Mouse (Mus musculus) gastrocnemius, postnatal 14 days (tissue): ENCODE results near the gene Tfam. TPM values are rescaled to one million over a fixed set of nuclear protein-coding genes. Genes with fewer than 3 reads are reported as not detected.

Source experiments
- DNase-seq: peaks from one replicate; pipeline ENCODE4 v3.0.0; 2021; ENCODE audit warnings: mixed read lengths
- intact Hi-C: fragments of 180-260 bp; cut with DNase I; formaldehyde crosslinking; loops from one replicate; pipeline ENCODE4 v1.15.1; 2025; ENCODE audit warnings: low total_unique reads
- long read RNA-seq, 2 experiments: library from polyadenylated mRNA; stranded (forward); transcript quantifications; one replicate each; pipeline ENCODE4 v2.0.0; 2021
- total RNA-seq, 2 experiments: library from RNA; stranded (reverse); gene quantifications; 2 replicates each; pipeline ENCODE4 v1.2.3; 2021

Tfam gene
- total RNA-seq, result 10 to 100 TPM; 48.1 to 51.2 TPM
- long read RNA-seq, experiment 1, full-length matches to known transcripts, result 20 of 22 reads
- long read RNA-seq, experiment 1, partial matches to known transcripts, result 0 of 22 reads
- long read RNA-seq, experiment 1, other reads (novel, unspliced or antisense), result 2 of 22 reads
- long read RNA-seq, experiment 2, full-length matches to known transcripts, result 29 of 34 reads
- long read RNA-seq, experiment 2, partial matches to known transcripts, result 5 of 34 reads
- long read RNA-seq, experiment 2, other reads (novel, unspliced or antisense), result 0 of 34 reads

- intact Hi-C loops, result no loop called here
- DNase-seq, result no peak
Observed at GRCm38 (mm10) chr10:71238240-71238554, at the start of gene Tfam. Tfam (minus strand) TSS chr10:71238280.

GRCm38 (mm10) chr10:71285126-71285580 is 47.1 kb upstream of the Tfam start, which contains the start of gene Ube2d1:
Ube2d1 (minus strand) TSS chr10:71285262.
- intact Hi-C loops, result no loop called here
- DNase-seq, result peak; percentile 93

- DNase-seq, result peak; percentile 52
- intact Hi-C loops, result no loop called here
Observed at GRCm38 (mm10) chr10:71284511-71285125, 46.5 kb upstream of the Tfam start.

GRCm38 (mm10) chr10:71284131-71284510 is 46.0 kb upstream of the Tfam start:
- intact Hi-C loops, result no loop called here
- no peak for DNase-seq

GRCm38 (mm10) chr10:71273008-71273739 is 35.1 kb upstream of the Tfam start:
- intact Hi-C loops, result no loop called here

GRCm38 (mm10) chr10:71267973-71268372 is 29.9 kb upstream of the Tfam start:
- no peak for DNase-seq
- intact Hi-C loops, result no loop called here

More at GRCm38 (mm10) chr10:71273008-71273739, 35.1 kb upstream of the Tfam start:
- DNase-seq, result no peak

- no peak for DNase-seq
- intact Hi-C loops, result no loop called here
Observed at GRCm38 (mm10) chr10:71267511-71267910, 29.4 kb upstream of the Tfam start.

- intact Hi-C loops, result no loop called here
Observed at GRCm38 (mm10) chr10:71265067-71265466, 27.0 kb upstream of the Tfam start.

GRCm38 (mm10) chr10:71261637-71262036 is 23.6 kb upstream of the Tfam start:
- intact Hi-C loops, result no loop called here

More at GRCm38 (mm10) chr10:71265067-71265466, 27.0 kb upstream of the Tfam start:
- no peak for DNase-seq

GRCm38 (mm10) chr10:71258943-71259342 is 20.9 kb upstream of the Tfam start:
- DNase-seq, result no peak
- intact Hi-C loops, result no loop called here

More at GRCm38 (mm10) chr10:71261637-71262036, 23.6 kb upstream of the Tfam start:
- DNase-seq, result no peak

GRCm38 (mm10) chr10:71258516-71258915 is 20.4 kb upstream of the Tfam start:
- intact Hi-C loops, result no loop called here
- no peak for DNase-seq

- intact Hi-C loops, result no loop called here
- DNase-seq, result no peak
Observed at GRCm38 (mm10) chr10:71253147-71253546, 15.1 kb upstream of the Tfam start.

- intact Hi-C loops, result no loop called here
- no peak for DNase-seq
Observed at GRCm38 (mm10) chr10:71252421-71252820, 14.3 kb upstream of the Tfam start.

GRCm38 (mm10) chr10:71251846-71252245 is 13.8 kb upstream of the Tfam start:
- DNase-seq, result peak; percentile 42
- intact Hi-C loops, result no loop called here

- intact Hi-C loops, result no loop called here
- no peak for DNase-seq
Observed at GRCm38 (mm10) chr10:71251256-71251655, 13.2 kb upstream of the Tfam start.

- intact Hi-C loops, result no loop called here
- DNase-seq, result no peak
Observed at GRCm38 (mm10) chr10:71250472-71250871, 12.4 kb upstream of the Tfam start.

- DNase-seq, result no peak
- intact Hi-C loops, result no loop called here
Observed at GRCm38 (mm10) chr10:71249086-71249880, 11.2 kb upstream of the Tfam start.

GRCm38 (mm10) chr10:71246956-71247355 is 8.9 kb upstream of the Tfam start:
- no peak for DNase-seq
- intact Hi-C loops, result no loop called here

GRCm38 (mm10) chr10:71239479-71240120 is 1.5 kb upstream of the Tfam start:
- intact Hi-C loops, result no loop called here
- DNase-seq, result no peak
